Mouse (Mus musculus) thymus, postnatal 4 days (tissue): Measurements from ENCODE around the gene Atxn3.

ENCODE experiments used
- DNase-seq: peaks from one replicate; pipeline ENCODE4 v3.0.0; 2021

The Atxn3 gene

GRCm38 (mm10) chr12:101884926-101885325, 73.1 kb downstream of the Atxn3 start:
- DNase-seq: no peak

- DNase-seq: no peak
Observed at GRCm38 (mm10) chr12:101876374-101876773, 81.7 kb downstream of the Atxn3 start.

GRCm38 (mm10) chr12:101875107-101875506, 82.9 kb downstream of the Atxn3 start:
- no peak for DNase-seq
